Mouse (Mus musculus): ENCODE results near the gene Rad9a. TPM values are rescaled to one million over a fixed set of nuclear protein-coding genes. Genes with fewer than 3 reads are reported as not detected.

Rad9a gene
- total and polyA plus RNA-seq, 3 experiments: 21.3 to 37.9 TPM; not detected in 1

- no peak for TF ChIP-seq NRF1 (IDR thresholded peaks at IDR 0.05; ENCODE audit: insufficient read depth, low read depth, low read length, poor library complexity, severe bottlenecking)
- TF ChIP-seq ZNF384 (IDR thresholded peaks at IDR 0.05; ENCODE audit: low read depth, low read length): no peak
- 0 out of 2 replicates have a peak, but pooled peaks have one; percentile 38 for TF ChIP-seq HCFC1 (IDR thresholded peaks at IDR 0.05; ENCODE audit: low read depth, low read length)
- peak; percentile 78 for TF ChIP-seq SIN3A (IDR thresholded peaks at IDR 0.05; ENCODE audit: low read length)
- TF ChIP-seq MAX (IDR thresholded peaks at IDR 0.05; ENCODE audit: low read length): no peak
- peak; percentile 99 for TF ChIP-seq RAD21 (IDR thresholded peaks at IDR 0.05; ENCODE audit: low read depth, low read length)
- peak; percentile 48; the same call in 1 of the 2 replicates for TF ChIP-seq ELF1 (IDR thresholded peaks at IDR 0.05; ENCODE audit: low read depth, low read length)
- peak; percentile 88 to 98 (median 98) for TF ChIP-seq CTCF (IDR thresholded peaks at IDR 0.05 in 2 of 3, conservative IDR thresholded peaks at IDR 0.05 in 1 of 3; ENCODE audit: control insufficient read depth in 1 of 3, insufficient read depth in 1 of 3, low read depth in 2 of 3, low read length in 3 of 3, poor library complexity in 1 of 3, severe bottlenecking in 1 of 3)
- 0 out of 4 replicates have a peak, but pooled peaks of 1 of the 2 experiments have one; percentile 19 for TF ChIP-seq EP300 (IDR thresholded peaks at IDR 0.05; ENCODE audit: low read depth in 1 of 2, low read length in 2 of 2)
These were observed 26.6 kb upstream of the Rad9a start (continued) for GRCm38 (mm10) chr19:4227894-4228678.

DNA sequence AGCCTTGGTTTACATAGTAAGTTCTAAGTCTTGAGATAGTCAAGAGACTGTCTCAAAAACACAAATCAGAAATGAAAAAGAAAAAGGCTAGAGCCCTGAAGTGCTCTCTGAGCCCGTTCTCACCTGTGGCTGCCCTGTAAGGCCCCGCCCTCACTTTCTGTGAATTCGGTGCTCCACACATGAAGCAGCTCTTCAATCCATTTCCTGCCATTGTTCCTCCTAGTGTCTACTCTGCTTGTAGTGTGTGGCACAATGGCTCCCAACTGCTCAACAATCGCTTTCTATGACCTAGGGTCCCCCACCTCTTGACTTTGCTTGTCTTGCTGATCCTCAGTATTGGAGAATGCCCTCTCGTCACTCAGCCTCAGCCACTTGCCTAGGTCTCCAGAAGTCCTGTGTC, 26.0 kb upstream of the Rad9a start:
- Histone ChIP-seq H3K4me3 (ENCODE audit: control insufficient read depth in 1 of 2, insufficient read depth in 1 of 2, low read depth in 2 of 2, low read length in 2 of 2) (no peak overlapping the region), H3K9me3 (replicated peaks; ENCODE audit: insufficient read depth, low read length) (no peaks in the 10 kb centered on the region), H3K79me2 (ENCODE audit: control insufficient read depth, insufficient read depth, low read length, poor library complexity) (peaks cover 2% of the 10 kb centered on the region; the same call in 1 of the 2 replicates), H3K36me3 (ENCODE audit: control insufficient read depth in 1 of 2, insufficient read depth in 2 of 2, low read length in 2 of 2) (peaks cover 0 to 12% of the 10 kb centered on the region in 2 experiments; a peak in 2 of 4 replicates), H3K27ac (ENCODE audit: control insufficient read depth, low read depth, low read length) (no peak overlapping the region), H3K27me3 (ENCODE audit: control insufficient read depth in 1 of 2, insufficient read depth in 2 of 2, low read length in 2 of 2) (no peaks in the 10 kb centered on the region), H3K4me1 (ENCODE audit: control insufficient read depth in 1 of 2, insufficient read depth in 2 of 2, low read length in 2 of 2) (peaks cover 4 to 31% of the 10 kb centered on the region in 2 experiments), H3K9ac (ENCODE audit: control insufficient read depth, low read depth, low read length, poor library complexity, severe bottlenecking) (peak overlapping the region; percentile 35; the same call in 1 of the 2 replicates)
- DNase-seq (ENCODE audit: low read depth, low spot score): no peak
- TF ChIP-seq POLR2AphosphoS2 (IDR thresholded peaks at IDR 0.05; ENCODE audit: low read length): no peak
- no peak for TF ChIP-seq JUND (IDR thresholded peaks at IDR 0.05; ENCODE audit: low read depth, low read length)
- no peak for TF ChIP-seq POLR2AphosphoS5 (IDR thresholded peaks at IDR 0.05; ENCODE audit: borderline replicate concordance, low read depth, low read length)
- TF ChIP-seq MYC (IDR thresholded peaks at IDR 0.05; ENCODE audit: low read depth, low read length): no peak
- TF ChIP-seq EP300 (IDR thresholded peaks at IDR 0.05; ENCODE audit: low read depth in 1 of 2, low read length in 2 of 2): no peak
- TF ChIP-seq MAZ (IDR thresholded peaks at IDR 0.05; ENCODE audit: low read depth, low read length): no peak
- no peak for TF ChIP-seq RAD21 (IDR thresholded peaks at IDR 0.05; ENCODE audit: low read depth, low read length)
- no peak for TF ChIP-seq NELFE (IDR thresholded peaks at IDR 0.05; ENCODE audit: low read depth, low read length)
- no peak for TF ChIP-seq ZC3H11A (IDR thresholded peaks at IDR 0.05; ENCODE audit: low read depth, low read length)

- Histone ChIP-seq H3K36me3 (ENCODE audit: control insufficient read depth in 1 of 2, insufficient read depth in 2 of 2, low read length in 2 of 2) (peaks cover 0 to 17% of the 10 kb centered on the region in 2 experiments; a peak in 2 of 4 replicates), H3K4me3 (ENCODE audit: control insufficient read depth in 1 of 2, insufficient read depth in 1 of 2, low read depth in 2 of 2, low read length in 2 of 2) (no peak overlapping the region), H3K27ac (ENCODE audit: control insufficient read depth, low read depth, low read length) (no peak overlapping the region), H3K27me3 (ENCODE audit: control insufficient read depth in 1 of 2, insufficient read depth in 2 of 2, low read length in 2 of 2) (no peaks in the 10 kb centered on the region), H3K4me1 (ENCODE audit: control insufficient read depth in 1 of 2, insufficient read depth in 2 of 2, low read length in 2 of 2) (peaks cover 8 to 34% of the 10 kb centered on the region in 2 experiments), H3K9ac (ENCODE audit: control insufficient read depth, low read depth, low read length, poor library complexity, severe bottlenecking) (no peak overlapping the region), H3K79me2 (ENCODE audit: control insufficient read depth, insufficient read depth, low read length, poor library complexity) (no peaks in the 10 kb centered on the region), H3K9me3 (replicated peaks; ENCODE audit: insufficient read depth, low read length) (no peaks in the 10 kb centered on the region)
- no peak for DNase-seq (ENCODE audit: low read depth, low spot score)
- no peak for TF ChIP-seq CTCF (IDR thresholded peaks at IDR 0.05 in 2 of 3, conservative IDR thresholded peaks at IDR 0.05 in 1 of 3; ENCODE audit: control insufficient read depth in 1 of 3, insufficient read depth in 1 of 3, low read depth in 2 of 3, low read length in 3 of 3, poor library complexity in 1 of 3, severe bottlenecking in 1 of 3)
- no peak for TF ChIP-seq TCF12 (IDR thresholded peaks at IDR 0.05; ENCODE audit: low read depth, low read length)
- TF ChIP-seq USF1 (IDR thresholded peaks at IDR 0.05; ENCODE audit: low read depth, low read length): no peak
- no peak for TF ChIP-seq TBP (IDR thresholded peaks at IDR 0.05; ENCODE audit: low read depth, low read length)
These were observed 25.3 kb upstream of the Rad9a start for GRCm38 (mm10) chr19:4226779-4227178.
